Mouse (Mus musculus): ENCODE measurements at regions not wholly inside any gene's neighbourhood (a gene's known extent, or its start where the extent isn't known, plus 50 kb on each side); places are given as distances from the start of the nearest gene placed in this dataset.

DNA sequence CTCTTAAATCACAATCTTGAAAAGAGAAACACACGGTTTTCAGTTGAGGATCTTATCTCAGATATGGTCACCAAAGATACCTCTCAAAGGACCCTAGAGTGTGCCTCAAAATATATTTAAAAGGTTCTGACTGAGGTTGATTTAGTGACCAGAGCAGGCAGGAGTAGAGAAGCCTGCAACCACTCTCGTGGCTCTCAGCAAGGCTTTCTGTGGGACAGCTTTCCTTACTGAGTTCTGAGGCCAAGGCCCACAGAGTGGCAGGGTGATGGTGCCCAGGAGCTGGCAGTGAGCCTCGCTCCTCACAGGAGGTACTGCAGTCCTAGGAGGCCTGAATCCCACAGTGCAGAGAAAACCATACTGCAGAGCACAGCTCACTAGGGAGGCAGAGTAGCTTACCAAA, 151.4 kb upstream of the Cypt12 start:
- no peak for TF ChIP-seq POLR2A (IDR thresholded peaks at IDR 0.05; ENCODE audit: borderline replicate concordance, low read depth, low read length)
- TF ChIP-seq CTCF (IDR thresholded peaks at IDR 0.05; ENCODE audit: low read depth, low read length): no peak
